16 mouse cellular contexts compared by ENCODE assay signal in the genomic region with DNA sequence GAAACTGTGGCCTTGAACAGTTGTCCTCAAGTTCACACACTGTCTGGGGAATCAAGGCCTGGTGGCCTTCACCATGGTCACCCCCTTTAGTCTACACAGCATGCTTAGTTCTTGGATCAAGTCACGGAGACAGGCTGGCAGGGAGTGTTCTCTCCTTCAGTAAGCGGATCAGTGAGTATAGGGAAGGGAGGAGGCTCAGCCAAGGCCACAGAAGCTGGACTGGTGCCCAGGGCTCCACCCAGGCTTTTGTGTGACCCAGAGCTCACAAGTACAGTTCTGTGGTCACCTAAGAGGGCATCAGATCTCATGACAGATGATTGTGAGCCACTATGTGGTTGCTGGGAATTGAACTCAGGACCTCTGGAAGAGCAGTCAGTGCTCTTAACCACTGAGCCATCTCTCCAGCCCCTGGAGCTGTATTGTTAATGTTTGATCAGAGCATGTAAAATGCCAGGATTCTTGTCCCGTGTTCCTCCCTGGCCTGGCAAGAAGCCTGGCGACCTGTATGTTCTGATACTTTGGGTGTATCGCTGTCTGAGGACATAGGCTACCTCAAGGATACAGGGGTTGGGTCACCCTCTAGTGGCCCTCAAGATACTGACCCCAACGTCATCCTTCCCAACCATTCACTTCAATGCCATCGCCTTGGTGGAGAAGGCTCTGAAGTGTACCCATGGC. TPM values are rescaled to one million over a fixed set of nuclear protein-coding genes. Genes with fewer than 3 reads are reported as not detected.
A peak's percentile ranks its signal among the peaks of the same experiment; 100 is the strongest.
DNase-seq lines count a peak whose midpoint lies in the region; ATAC-seq lines count a peak whose summit lies in the region.
"Had no signal": no experiment of that assay in that cellular context is flagged by ENCODE, and none has a peak within 500 bp of the region (broad histone marks: within the 10 kb centered on the region; RNA-seq: fewer than 3 reads in every experiment).

No protein-coding gene starts in this region.

- H3K36me3 ChIP-seq in heart, embryonic 10.5 days: peaks cover 19% of the 10 kb centered on the region
- H3K36me3 ChIP-seq in forebrain, embryonic 14.5 days (ENCODE audit: control insufficient read depth, insufficient read depth, low read length): peaks cover 14% of the 10 kb centered on the region

- H3K27me3 ChIP-seq in heart, embryonic 10.5 days (ENCODE audit: insufficient read depth, poor library complexity, severe bottlenecking): peaks cover 14% of the 10 kb centered on the region
- H3K27me3 ChIP-seq in forebrain, embryonic 14.5 days (replicated peaks; ENCODE audit: control insufficient read depth, insufficient read depth, low read length): peaks cover 5% of the 10 kb centered on the region; the same call in 1 of the 2 replicates

- no peak overlapping the region for H3K4me3 ChIP-seq in heart, embryonic 10.5 days
- no peak overlapping the region for H3K4me3 ChIP-seq in forebrain, embryonic 14.5 days (ENCODE audit: low read depth, low read length)
- H3K4me3 ChIP-seq: embryonic facial prominence, embryonic 15.5 days; heart, adult 2 months; limb, embryonic 10.5 days; megakaryocyte, embryonic 14.5 days had no signal

- no peak overlapping the region for H3K4me2 ChIP-seq in forebrain, embryonic 14.5 days (ENCODE audit: low read length)
- H3K4me2 ChIP-seq: embryonic facial prominence, embryonic 15.5 days had no signal

- intact Hi-C loops in heart, postnatal 36 days (cut with DNase I): no loop called here

- H3K4me1 ChIP-seq in heart, embryonic 10.5 days: peaks cover 3% of the 10 kb centered on the region
- H3K4me1 ChIP-seq in forebrain, embryonic 14.5 days (ENCODE audit: control insufficient read depth, insufficient read depth, low read length): no peaks in the 10 kb centered on the region

- WGBS in heart, embryonic 10.5 days: 76% methylated on average over 7 of the region's 7 CpGs
- 66% methylated on average over 7 of the region's 7 CpGs for WGBS in forebrain, embryonic 14.5 days

- ATAC-seq in forebrain, embryonic 14.5 days: no peak

- H3K9me3 ChIP-seq in heart, embryonic 10.5 days: no peaks in the 10 kb centered on the region
- H3K9me3 ChIP-seq in forebrain, embryonic 14.5 days (replicated peaks; ENCODE audit: control insufficient read depth, low read length): no peaks in the 10 kb centered on the region
- H3K9me3 ChIP-seq: embryonic facial prominence, embryonic 15.5 days; limb, embryonic 10.5 days; megakaryocyte, embryonic 14.5 days had no signal

- DNase-seq in heart, adult 11 months: peak; percentile 88
- DNase-seq in heart, embryonic 10.5 days (ENCODE audit: low spot score): no peak
- DNase-seq in retina, adult 2 months (ENCODE audit: low read depth, low spot score): peak; percentile 46
- DNase-seq in retina, embryonic 14.5 days (ENCODE audit: low spot score): no peak
- peak; percentile 60 for DNase-seq in lung, postnatal 36 days
- DNase-seq in testis, postnatal 14 days (ENCODE audit: low spot score): peak; percentile 73
- DNase-seq in forebrain, embryonic 14.5 days (ENCODE audit: low spot score): no peak
- DNase-seq in heart, postnatal 36 days: no peak
- DNase-seq: B cell, adult 2 months; cerebellum, adult 9-11 months; heart, adult 2 months; thymus, adult 18-20 months had no signal

- no peak overlapping the region for H3K27ac ChIP-seq in heart, embryonic 10.5 days
- H3K27ac ChIP-seq in forebrain, embryonic 14.5 days (ENCODE audit: low read depth, low read length): no peak overlapping the region
- H3K27ac ChIP-seq: embryonic facial prominence, embryonic 15.5 days; heart, adult 2 months; limb, embryonic 10.5 days had no signal

- no peak overlapping the region for H3K9ac ChIP-seq in forebrain, embryonic 14.5 days (ENCODE audit: low read length)
- H3K9ac ChIP-seq: embryonic facial prominence, embryonic 15.5 days had no signal

RNA-seq across cellular contexts. Expression of gene Mrto4, which starts 10.7 kb away (rescaled TPM):
- polyA plus RNA-seq in heart, embryonic 10.5 days (2016; fragmentation: Nextera tagmentation; extraction: Ambion mirVana): 115 and 161 TPM in 2 replicates
- polyA plus RNA-seq in forebrain, embryonic 14.5 days (2014; fragmentation: Nextera tagmentation; extraction: Ambion mirVana): 101 and 110 TPM in 2 replicates
- 10 to 100 TPM; 26.8 to 28.6 TPM for total RNA-seq in heart, postnatal 36 days (2021)

RNA-seq across cellular contexts. Expression of gene Emc1, which starts 10.7 kb away (rescaled TPM):
- 37.9 and 56.6 TPM in 2 replicates for polyA plus RNA-seq in heart, embryonic 10.5 days (2016; fragmentation: Nextera tagmentation; extraction: Ambion mirVana)
- 17.9 and 23.3 TPM in 2 replicates for polyA plus RNA-seq in forebrain, embryonic 14.5 days (2014; fragmentation: Nextera tagmentation; extraction: Ambion mirVana)
- total RNA-seq in heart, postnatal 36 days (2021): 10 to 100 TPM; 50.2 to 50.6 TPM

RNA-seq across cellular contexts. Expression of gene Ubr4, which starts 10.7 kb away (rescaled TPM):
- 61.1 and 75.4 TPM in 2 replicates for polyA plus RNA-seq in heart, embryonic 10.5 days (2016; fragmentation: Nextera tagmentation; extraction: Ambion mirVana)
- 51.3 and 71.4 TPM in 2 replicates for polyA plus RNA-seq in forebrain, embryonic 14.5 days (2014; fragmentation: Nextera tagmentation; extraction: Ambion mirVana)
- total RNA-seq in heart, postnatal 36 days (2021): 100 to 1,000 TPM; 107 to 109 TPM

RNA-seq across cellular contexts. Expression of gene Akr7a5, which starts 31.2 kb away (rescaled TPM):
- polyA plus RNA-seq in heart, embryonic 10.5 days (2016; fragmentation: Nextera tagmentation; extraction: Ambion mirVana): 60.1 and 72.5 TPM in 2 replicates
- polyA plus RNA-seq in forebrain, embryonic 14.5 days (2014; fragmentation: Nextera tagmentation; extraction: Ambion mirVana): 56.6 and 59.4 TPM in 2 replicates
- total RNA-seq in heart, postnatal 36 days (2021): 10 to 100 TPM; 52.5 to 53.3 TPM

RNA-seq across cellular contexts. Expression of gene Pqlc2, which starts 31.2 kb away (rescaled TPM):
- 12.7 and 13.9 TPM in 2 replicates for polyA plus RNA-seq in heart, embryonic 10.5 days (2016; fragmentation: Nextera tagmentation; extraction: Ambion mirVana)
- 8.9 and 10.5 TPM in 2 replicates for polyA plus RNA-seq in forebrain, embryonic 14.5 days (2014; fragmentation: Nextera tagmentation; extraction: Ambion mirVana)
- total RNA-seq in heart, postnatal 36 days (2021): 1 to 10 TPM; 6.4 to 7.4 TPM
- total RNA-seq: hematopoietic stem cell, adult 5-6 weeks had no signal

Comparison
In these comparisons a context has a peak if more than half of its experiments do, and no peak if none do; other contexts are left out.
1. DNase-seq: peak in heart, adult 11 months (single experiment), retina, adult 2 months (single experiment), lung, postnatal 36 days (single experiment) and testis, postnatal 14 days (single experiment); none in heart, embryonic 10.5 days (single experiment), retina, embryonic 14.5 days (single experiment), forebrain, embryonic 14.5 days (single experiment) and heart, postnatal 36 days (0 of 2).